Mouse (Mus musculus): Measurements from ENCODE around the gene Slc26a5. TPM values are rescaled to one million over a fixed set of nuclear protein-coding genes. Genes with fewer than 3 reads are reported as not detected.

The Slc26a5 gene
- polyA plus RNA-seq (2015; fragmentation: Nextera tagmentation; extraction: Ambion mirVana), result 0.16 TPM in 1 of 2 replicates, not detected in the other

DNA sequence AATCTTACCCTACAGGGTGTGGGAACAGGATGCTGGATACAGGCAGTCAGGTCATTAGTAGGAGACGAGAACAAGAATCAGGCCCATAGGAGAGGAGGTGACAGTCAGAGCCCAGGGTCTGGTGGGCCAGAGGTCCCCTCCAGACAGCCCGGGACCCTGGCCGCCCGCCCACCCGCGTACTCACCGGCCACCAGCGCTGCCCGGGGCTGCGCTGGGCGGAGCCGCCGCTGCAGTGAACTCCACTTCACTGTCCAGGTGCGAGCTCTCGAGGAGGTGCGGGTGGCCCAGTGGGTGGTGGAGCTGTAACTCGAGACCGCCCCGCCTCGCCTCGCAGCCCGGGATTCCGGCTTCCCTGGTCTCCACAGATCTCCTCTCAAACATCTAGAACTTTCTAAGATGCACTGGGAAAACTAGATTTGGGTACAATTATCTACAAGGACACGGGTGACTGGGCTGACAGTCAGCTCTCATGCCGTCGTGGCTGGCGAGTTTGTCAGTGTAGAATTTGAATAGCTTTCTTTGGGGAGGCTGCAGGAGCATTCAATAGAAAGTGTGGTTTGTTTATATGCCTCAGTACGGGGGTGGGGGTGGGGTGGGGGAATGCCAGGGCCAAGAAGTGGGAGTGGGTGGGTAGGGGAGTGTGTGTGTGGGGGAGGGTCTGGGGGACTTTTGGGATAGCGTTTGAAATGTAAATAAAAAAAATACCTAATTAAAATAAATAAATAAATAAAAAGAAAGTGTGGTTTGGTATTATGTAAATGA lies at the start of gene Slc26a5:
Gene Slc26a5, minus strand, starts transcription at position 259 of the 762 bp plus-strand sequence.
- H3K4me2 ChIP-seq, result peak within 1 kb of the TSS; percentile 55
- H3K9ac ChIP-seq, result no peak within 1 kb of the TSS
- H3K4me1 ChIP-seq, result peaks cover 11% of the 10 kb centered on the region; the same call in 1 of the 2 replicates
- peak; percentile 73; the same call in 1 of the 2 replicates for ATAC-seq (ENCODE audit: borderline replicate concordance, extremely low read depth, low FRiP score, low TSS enrichment)
- H3K27me3 ChIP-seq, result no peaks in the 10 kb centered on the region
- no peaks in the 10 kb centered on the region for H3K9me3 ChIP-seq
- H3K4me3 ChIP-seq, result peak within 1 kb of the TSS; percentile 12; the same call in 1 of the 2 replicates
- H3K36me3 ChIP-seq, result no peaks in the 10 kb centered on the region
- WGBS, result 1% methylated on average over 29 of the region's 29 CpGs
- H3K27ac ChIP-seq, result no peak within 1 kb of the TSS

- H3K27me3 ChIP-seq, result no peaks in the 10 kb centered on the region
- ATAC-seq (ENCODE audit: borderline replicate concordance, extremely low read depth, low FRiP score, low TSS enrichment), result no peak
- no peaks in the 10 kb centered on the region for H3K4me1 ChIP-seq
- H3K4me2 ChIP-seq, result no peak overlapping the region
- H3K9me3 ChIP-seq, result no peaks in the 10 kb centered on the region
- H3K27ac ChIP-seq, result no peak overlapping the region
- H3K4me3 ChIP-seq, result no peak overlapping the region
- no peak overlapping the region for H3K9ac ChIP-seq
- 56% methylated on average over 3 of the region's 3 CpGs for WGBS
- H3K36me3 ChIP-seq, result no peaks in the 10 kb centered on the region
Observed at GRCm38 (mm10) chr5:21914776-21915175, 49.4 kb upstream of the Slc26a5 start.

DNA sequence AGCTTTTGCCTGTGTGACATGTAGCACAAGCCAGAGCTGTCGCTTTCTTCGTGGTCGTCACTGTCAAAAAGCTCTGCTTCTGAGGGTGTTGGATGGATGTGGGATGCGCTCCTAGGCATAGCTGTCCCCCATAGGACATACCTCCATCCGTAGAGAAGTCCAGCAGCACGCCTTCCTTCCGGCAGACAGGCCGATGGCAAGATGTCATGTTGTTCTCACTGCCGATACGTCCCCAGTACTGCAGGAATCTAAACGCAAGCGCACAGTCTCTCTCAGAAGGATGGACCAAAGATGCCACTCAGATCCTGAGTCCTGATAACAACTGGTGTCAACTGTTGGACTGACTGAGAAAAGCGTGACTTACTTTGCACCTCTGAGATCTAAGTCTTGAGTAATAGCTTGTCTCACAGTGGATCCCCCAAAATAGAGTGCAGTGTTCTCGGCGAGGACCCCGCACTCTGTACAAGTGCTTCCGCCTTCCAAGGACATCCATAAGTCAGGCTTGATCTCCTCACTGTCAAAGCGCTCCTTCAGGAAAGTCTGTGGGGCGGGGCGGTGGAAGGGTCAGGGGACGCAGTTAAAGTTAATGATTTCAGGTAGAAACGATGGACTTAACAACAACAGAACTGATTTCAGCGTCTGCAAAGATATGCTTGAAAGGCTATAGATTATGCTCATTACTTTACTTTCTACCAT lies 47.6 kb upstream of the Slc26a5 start:
- Histone ChIP-seq H3K27me3 (no peaks in the 10 kb centered on the region), H3K4me2 (no peak overlapping the region), H3K4me3 (no peak overlapping the region), H3K9ac (no peak overlapping the region), H3K4me1 (no peaks in the 10 kb centered on the region), H3K27ac (no peak overlapping the region), H3K36me3 (no peaks in the 10 kb centered on the region), H3K9me3 (no peaks in the 10 kb centered on the region)
- ATAC-seq (ENCODE audit: borderline replicate concordance, extremely low read depth, low FRiP score, low TSS enrichment), result no peak
- 77% methylated on average over 23 of the region's 23 CpGs for WGBS

GRCm38 (mm10) chr5:21910726-21911125 lies 45.3 kb upstream of the Slc26a5 start:
- Histone ChIP-seq H3K27ac (no peak overlapping the region), H3K4me2 (no peak overlapping the region), H3K4me1 (no peaks in the 10 kb centered on the region), H3K9me3 (no peaks in the 10 kb centered on the region), H3K36me3 (no peaks in the 10 kb centered on the region), H3K4me3 (no peak overlapping the region), H3K27me3 (no peaks in the 10 kb centered on the region), H3K9ac (no peak overlapping the region)
- no peak for ATAC-seq (ENCODE audit: borderline replicate concordance, extremely low read depth, low FRiP score, low TSS enrichment)
- WGBS, result 91% methylated on average over 12 of the region's 12 CpGs

DNA sequence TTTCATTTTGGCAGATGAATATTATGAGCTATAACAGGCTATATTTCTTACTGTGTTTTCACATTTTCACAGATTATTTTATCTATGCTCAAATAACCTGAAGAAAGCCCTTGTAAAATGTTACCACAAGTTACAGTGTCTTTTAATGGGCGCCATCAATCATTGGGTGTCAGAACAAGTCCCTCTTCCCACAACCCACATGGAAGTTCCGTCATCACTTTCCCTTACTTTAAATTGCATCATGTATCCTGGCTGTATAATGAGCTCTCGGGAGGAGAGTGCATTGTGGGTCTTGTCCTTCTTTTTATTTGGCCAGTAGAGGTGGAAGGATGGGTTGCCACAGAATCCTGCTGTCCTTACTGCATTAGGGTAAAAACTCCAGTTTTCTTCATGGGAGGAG lies 44.3 kb upstream of the Slc26a5 start:
- H3K4me1 ChIP-seq, result no peaks in the 10 kb centered on the region
- no peak for ATAC-seq (ENCODE audit: borderline replicate concordance, extremely low read depth, low FRiP score, low TSS enrichment)
- no peak overlapping the region for H3K27ac ChIP-seq
- H3K9ac ChIP-seq, result no peak overlapping the region
- no peak overlapping the region for H3K4me2 ChIP-seq
- no peaks in the 10 kb centered on the region for H3K9me3 ChIP-seq
- 72% methylated on average over 3 of the region's 3 CpGs for WGBS
- no peak overlapping the region for H3K4me3 ChIP-seq
- H3K27me3 ChIP-seq, result no peaks in the 10 kb centered on the region
- no peaks in the 10 kb centered on the region for H3K36me3 ChIP-seq

GRCm38 (mm10) chr5:21901411-21901810 lies 36.0 kb upstream of the Slc26a5 start:
- H3K9me3 ChIP-seq, result no peaks in the 10 kb centered on the region
- H3K4me3 ChIP-seq, result no peak overlapping the region
- H3K27me3 ChIP-seq, result no peaks in the 10 kb centered on the region
- H3K36me3 ChIP-seq, result no peaks in the 10 kb centered on the region
- no peak for ATAC-seq (ENCODE audit: borderline replicate concordance, extremely low read depth, low FRiP score, low TSS enrichment)
- H3K27ac ChIP-seq, result no peak overlapping the region
- H3K4me2 ChIP-seq, result no peak overlapping the region
- 60% methylated on average over 12 of the region's 12 CpGs for WGBS
- H3K4me1 ChIP-seq, result 0 out of 2 replicates have a peak, but pooled peaks cover 2% of the 10 kb centered on the region
- H3K9ac ChIP-seq, result no peak overlapping the region

- no peak for ATAC-seq (ENCODE audit: borderline replicate concordance, extremely low read depth, low FRiP score, low TSS enrichment)
- WGBS, result 58% methylated on average over 6 of the region's 6 CpGs
- Histone ChIP-seq H3K27ac (no peak overlapping the region), H3K36me3 (no peaks in the 10 kb centered on the region), H3K9ac (no peak overlapping the region), H3K4me3 (no peak overlapping the region), H3K4me2 (no peak overlapping the region), H3K4me1 (0 out of 2 replicates have a peak, but pooled peaks cover 4% of the 10 kb centered on the region), H3K9me3 (no peaks in the 10 kb centered on the region), H3K27me3 (no peaks in the 10 kb centered on the region)
Observed at GRCm38 (mm10) chr5:21900891-21901290, 35.5 kb upstream of the Slc26a5 start.

GRCm38 (mm10) chr5:21898875-21899274 lies 33.5 kb upstream of the Slc26a5 start:
- Histone ChIP-seq H3K36me3 (no peaks in the 10 kb centered on the region), H3K4me3 (no peak overlapping the region), H3K4me2 (no peak overlapping the region), H3K9me3 (no peaks in the 10 kb centered on the region), H3K4me1 (0 out of 2 replicates have a peak, but pooled peaks cover 4% of the 10 kb centered on the region), H3K27me3 (no peaks in the 10 kb centered on the region), H3K27ac (no peak overlapping the region), H3K9ac (no peak overlapping the region)
- 77% methylated on average over 6 of the region's 6 CpGs for WGBS
- ATAC-seq (ENCODE audit: borderline replicate concordance, extremely low read depth, low FRiP score, low TSS enrichment), result no peak

- Histone ChIP-seq H3K36me3 (no peaks in the 10 kb centered on the region), H3K27me3 (no peaks in the 10 kb centered on the region), H3K4me1 (0 out of 2 replicates have a peak, but pooled peaks cover 4% of the 10 kb centered on the region), H3K27ac (no peak overlapping the region), H3K9ac (no peak overlapping the region), H3K4me2 (no peak overlapping the region), H3K4me3 (no peak overlapping the region), H3K9me3 (no peaks in the 10 kb centered on the region)
- 39% methylated on average over 14 of the region's 14 CpGs for WGBS
- ATAC-seq (ENCODE audit: borderline replicate concordance, extremely low read depth, low FRiP score, low TSS enrichment), result peak; percentile 72
Observed at GRCm38 (mm10) chr5:21896586-21896985, 31.2 kb upstream of the Slc26a5 start.

DNA sequence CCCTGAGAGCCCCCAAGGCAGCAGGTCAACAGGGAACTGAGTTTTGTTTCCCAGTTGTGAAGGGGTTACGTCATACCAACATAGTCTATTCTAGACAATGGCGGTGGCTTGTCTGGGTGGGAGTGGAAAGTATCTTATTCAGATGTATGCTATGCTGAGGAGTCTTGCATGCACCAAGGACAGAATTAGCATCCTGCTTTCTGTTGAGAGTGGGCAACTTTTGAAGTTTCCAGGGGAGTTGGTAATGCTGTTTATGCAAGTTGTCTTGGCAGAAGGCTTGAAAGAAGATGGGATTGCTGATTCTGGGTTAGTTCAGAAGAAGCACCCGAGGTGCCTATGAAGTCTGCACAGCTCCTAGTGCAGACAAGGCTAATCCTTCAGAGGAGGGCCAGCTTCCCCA lies 28.8 kb upstream of the Slc26a5 start:
- H3K27ac ChIP-seq, result no peak overlapping the region
- no peaks in the 10 kb centered on the region for H3K27me3 ChIP-seq
- no peak overlapping the region for H3K4me2 ChIP-seq
- H3K4me1 ChIP-seq, result 0 out of 2 replicates have a peak, but pooled peaks cover 4% of the 10 kb centered on the region
- no peaks in the 10 kb centered on the region for H3K36me3 ChIP-seq
- ATAC-seq (ENCODE audit: borderline replicate concordance, extremely low read depth, low FRiP score, low TSS enrichment), result no peak
- H3K4me3 ChIP-seq, result no peak overlapping the region
- no peaks in the 10 kb centered on the region for H3K9me3 ChIP-seq
- 81% methylated on average over 3 of the region's 3 CpGs for WGBS
- no peak overlapping the region for H3K9ac ChIP-seq

DNA sequence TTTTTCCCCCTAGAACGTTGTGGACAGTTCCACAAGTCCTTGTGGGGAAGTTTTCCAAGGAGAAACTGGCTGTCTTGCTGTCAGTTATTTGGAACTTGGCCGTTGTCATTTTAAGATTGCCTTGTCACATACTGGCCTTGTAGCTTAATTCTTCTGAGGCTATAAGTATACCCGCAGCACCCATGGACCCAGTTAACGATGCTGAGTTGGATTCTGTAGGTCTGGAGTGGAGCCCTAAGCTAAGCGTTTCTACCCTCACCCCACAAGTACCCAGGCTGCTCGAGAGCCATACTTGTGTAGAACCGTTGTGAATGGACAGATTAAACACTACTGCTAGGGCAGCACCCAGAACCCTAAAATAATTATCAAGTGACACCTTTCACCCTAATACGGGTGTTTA lies 1.3 kb upstream of the Slc26a5 start:
- no peak overlapping the region for H3K4me3 ChIP-seq
- H3K4me2 ChIP-seq, result no peak overlapping the region
- no peaks in the 10 kb centered on the region for H3K27me3 ChIP-seq
- no peak for ATAC-seq (ENCODE audit: borderline replicate concordance, extremely low read depth, low FRiP score, low TSS enrichment)
- 44% methylated on average over 8 of the region's 8 CpGs for WGBS
- no peak overlapping the region for H3K9ac ChIP-seq
- no peak overlapping the region for H3K27ac ChIP-seq
- H3K9me3 ChIP-seq, result no peaks in the 10 kb centered on the region
- peaks cover 11% of the 10 kb centered on the region; the same call in 1 of the 2 replicates for H3K4me1 ChIP-seq
- no peaks in the 10 kb centered on the region for H3K36me3 ChIP-seq

GRCm38 (mm10) chr5:21866311-21866712 lies 908 bp upstream of the Slc26a5 start:
- peak; percentile 42 for ATAC-seq (ENCODE audit: borderline replicate concordance, extremely low read depth, low FRiP score, low TSS enrichment)
- Histone ChIP-seq H3K4me3 (no peak overlapping the region), H3K27me3 (no peaks in the 10 kb centered on the region), H3K27ac (no peak overlapping the region), H3K9me3 (no peaks in the 10 kb centered on the region), H3K36me3 (no peaks in the 10 kb centered on the region), H3K9ac (no peak overlapping the region), H3K4me2 (peak overlapping the region; percentile 55; the same call in 1 of the 2 replicates), H3K4me1 (peaks cover 11% of the 10 kb centered on the region; the same call in 1 of the 2 replicates)
- 10% methylated on average over 6 of the region's 6 CpGs for WGBS
